Mouse (Mus musculus): ENCODE results near the gene Tmbim4.
A peak's percentile ranks its signal among the peaks of the same experiment; 100 is the strongest.
"Not testable (repeated sequence)": the region's sequence is repeated elsewhere in the genome, so short reads cannot be mapped to it uniquely, and the experiment has no call there.

The Tmbim4 gene

GRCm38 (mm10) chr10:120197061-120197835 is 4.1 kb upstream of the Tmbim4 start:
- DNase-seq (ENCODE audit: extremely low spot score) = no peak

- peak; percentile 81 for DNase-seq (ENCODE audit: extremely low spot score)
Measured at GRCm38 (mm10) chr10:120201961-120202402, 592 bp downstream of the Tmbim4 start, which contains the start of gene Irak3. Gene Irak3, minus strand, starts transcription at chr10:120202130.

GRCm38 (mm10) chr10:120202467-120203250 is 1.3 kb downstream of the Tmbim4 start:
- no peak for DNase-seq (ENCODE audit: extremely low spot score)

- DNase-seq (ENCODE audit: extremely low spot score) = no peak
Measured at GRCm38 (mm10) chr10:120204591-120205210, 3.3 kb downstream of the Tmbim4 start.

- no peak for DNase-seq (ENCODE audit: extremely low spot score)
Measured at GRCm38 (mm10) chr10:120208015-120208414, 6.6 kb downstream of the Tmbim4 start.

GRCm38 (mm10) chr10:120208575-120209538 is 7.5 kb downstream of the Tmbim4 start:
- DNase-seq (ENCODE audit: extremely low spot score) = peak; percentile 91

- no peak for DNase-seq (ENCODE audit: extremely low spot score)
Measured at GRCm38 (mm10) chr10:120209539-120209925, 8.1 kb downstream of the Tmbim4 start.

DNA sequence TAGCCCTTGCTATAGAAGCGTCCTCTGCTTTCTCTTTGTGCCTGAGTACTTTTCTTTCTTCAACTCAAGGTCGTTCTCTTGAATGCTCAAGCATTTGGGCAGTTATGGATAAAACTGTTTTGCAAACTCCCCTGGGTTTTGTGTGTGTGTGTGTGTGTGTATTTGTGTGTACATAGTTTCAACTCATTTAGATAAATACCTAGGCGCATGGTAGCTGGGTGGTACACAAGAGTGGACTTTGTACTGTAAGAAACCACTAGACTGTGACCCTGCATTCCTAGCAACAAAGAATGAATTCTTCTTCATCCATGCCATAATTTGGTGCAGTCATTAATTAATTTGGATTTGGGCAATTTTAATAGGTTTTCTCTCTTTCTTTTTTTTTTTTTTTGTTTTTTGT is 8.7 kb downstream of the Tmbim4 start:
- no peak for DNase-seq (ENCODE audit: extremely low spot score)

DNA sequence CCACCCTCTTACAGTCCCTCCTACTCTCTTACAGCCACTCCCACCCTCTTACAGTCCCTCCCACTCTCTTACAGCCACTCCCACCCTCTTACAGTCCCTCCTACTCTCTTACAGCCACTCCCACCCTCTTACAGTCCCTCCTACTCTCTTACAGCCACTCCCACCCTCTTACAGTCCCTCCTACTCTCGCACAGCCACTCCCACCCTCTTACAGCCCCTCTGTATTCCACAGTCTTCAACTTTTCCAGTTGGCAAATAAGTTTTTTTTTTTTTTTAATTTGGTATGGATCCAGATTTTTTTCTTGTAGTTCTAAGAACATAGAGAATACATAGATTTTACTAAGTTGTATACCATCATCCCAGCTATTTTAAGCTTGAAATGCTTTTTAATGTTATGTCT is 15.7 kb downstream of the Tmbim4 start:
- DNase-seq (ENCODE audit: extremely low spot score) = not testable (repeated sequence)

- DNase-seq (ENCODE audit: extremely low spot score) = no peak
Measured at GRCm38 (mm10) chr10:120218996-120219395, 17.6 kb downstream of the Tmbim4 start.

- DNase-seq (ENCODE audit: extremely low spot score) = no peak
Measured at GRCm38 (mm10) chr10:120219578-120220359, 18.4 kb downstream of the Tmbim4 start.

DNA sequence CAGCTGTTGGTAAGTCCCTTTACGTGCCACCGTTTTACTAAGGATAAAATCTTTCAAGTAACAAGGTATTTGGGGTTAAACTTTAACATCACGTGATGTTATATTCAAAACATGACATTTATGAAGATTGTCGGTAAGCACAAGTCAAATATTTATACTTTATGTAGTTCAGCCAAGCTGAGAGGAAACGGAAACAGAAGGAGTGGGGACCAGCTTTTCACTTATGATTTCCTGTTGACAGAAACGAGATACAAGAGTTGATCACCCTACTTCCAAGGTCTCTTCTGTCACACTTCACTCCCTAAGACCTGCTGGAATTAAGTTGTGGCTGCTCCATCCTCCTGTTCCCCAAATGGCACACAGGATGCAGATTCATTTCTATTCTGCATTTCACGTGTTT is 19.4 kb downstream of the Tmbim4 start:
- no peak for DNase-seq (ENCODE audit: extremely low spot score)

GRCm38 (mm10) chr10:120226871-120227661 is 25.7 kb downstream of the Tmbim4 start, which contains the start of gene Llph:
Gene Llph, plus strand, starts transcription at chr10:120227070.
- peak; percentile 88 for DNase-seq (ENCODE audit: extremely low spot score)

- peak; percentile 59 for DNase-seq (ENCODE audit: extremely low spot score)
Measured at GRCm38 (mm10) chr10:120231718-120232117, 30.3 kb downstream of the Tmbim4 start.

- peak; percentile 63 for DNase-seq (ENCODE audit: extremely low spot score)
Measured at GRCm38 (mm10) chr10:120233655-120234367, 32.4 kb downstream of the Tmbim4 start.

DNA sequence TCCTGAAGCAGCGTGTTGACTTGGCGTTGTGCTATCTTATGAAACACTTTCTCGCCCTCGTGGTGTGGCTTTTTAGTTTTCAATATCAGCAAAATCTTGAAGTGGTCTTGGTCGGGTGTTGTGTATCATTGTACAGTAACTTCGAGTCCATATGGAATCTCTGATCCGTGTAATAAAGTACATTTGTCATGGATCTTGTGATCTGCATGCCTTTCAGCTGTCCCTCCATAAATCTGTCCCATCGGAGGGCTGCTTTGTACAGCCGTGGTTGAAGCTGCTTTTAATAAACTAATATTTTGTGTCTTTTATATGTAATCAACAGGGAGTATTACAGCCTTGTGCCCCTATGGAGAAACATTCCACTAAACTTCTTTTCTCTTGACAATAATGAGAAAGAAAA is 35.5 kb downstream of the Tmbim4 start:
- no peak for DNase-seq (ENCODE audit: extremely low spot score)

- DNase-seq (ENCODE audit: extremely low spot score) = no peak
Measured at GRCm38 (mm10) chr10:120238241-120238640, 36.9 kb downstream of the Tmbim4 start.

DNA sequence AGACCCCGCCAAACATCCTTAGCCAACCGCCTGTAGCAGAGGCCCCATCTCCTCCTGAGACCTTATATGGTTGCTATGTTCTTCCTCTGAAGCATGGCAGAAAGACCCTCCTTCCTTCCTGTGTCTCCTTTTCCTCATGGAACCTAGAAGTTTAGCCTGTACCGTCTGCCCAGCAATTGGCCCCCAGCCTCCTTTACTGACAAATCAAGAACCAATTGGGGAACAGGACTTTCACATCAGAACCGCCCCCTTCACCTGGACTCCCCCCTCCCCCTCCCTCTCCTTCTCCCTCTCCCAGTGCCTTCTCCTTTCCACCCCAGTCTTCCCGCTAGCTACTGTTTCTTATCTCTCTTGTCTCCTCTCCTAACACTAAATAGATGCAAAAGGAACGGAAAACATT is 38.1 kb downstream of the Tmbim4 start:
- DNase-seq (ENCODE audit: extremely low spot score) = no peak

- no peak for DNase-seq (ENCODE audit: extremely low spot score)
Measured at GRCm38 (mm10) chr10:120242421-120242820, 41.0 kb downstream of the Tmbim4 start.
